Mouse (Mus musculus): ENCODE results near the gene Lrrn4.
A peak's percentile ranks its signal among the peaks of the same experiment; 100 is the strongest.

Gene Lrrn4

GRCm38 (mm10) chr2:132880844-132881645, at the start of gene Lrrn4:
Lrrn4 (minus strand) TSS chr2:132880891.
- DNase-seq (ENCODE audit: low spot score) = no peak

GRCm38 (mm10) chr2:132928999-132929398, 48.3 kb upstream of the Lrrn4 start:
- no peak for DNase-seq (ENCODE audit: low spot score)

- DNase-seq (ENCODE audit: low spot score) = no peak
Measured at GRCm38 (mm10) chr2:132927871-132928270, 47.2 kb upstream of the Lrrn4 start.

- no peak for DNase-seq (ENCODE audit: low spot score)
Measured at GRCm38 (mm10) chr2:132927298-132927697, 46.6 kb upstream of the Lrrn4 start.

GRCm38 (mm10) chr2:132923290-132924085, 42.8 kb upstream of the Lrrn4 start:
- no peak for DNase-seq (ENCODE audit: low spot score)

GRCm38 (mm10) chr2:132922076-132922873, 41.6 kb upstream of the Lrrn4 start:
- no peak for DNase-seq (ENCODE audit: low spot score)

GRCm38 (mm10) chr2:132914785-132915184, 34.1 kb upstream of the Lrrn4 start:
- no peak for DNase-seq (ENCODE audit: low spot score)

GRCm38 (mm10) chr2:132906763-132907162, 26.1 kb upstream of the Lrrn4 start:
- no peak for DNase-seq (ENCODE audit: low spot score)

GRCm38 (mm10) chr2:132904961-132905360, 24.3 kb upstream of the Lrrn4 start:
- no peak for DNase-seq (ENCODE audit: low spot score)

- peak; percentile 17 for DNase-seq (ENCODE audit: low spot score)
Measured at GRCm38 (mm10) chr2:132903498-132903897, 22.8 kb upstream of the Lrrn4 start.

GRCm38 (mm10) chr2:132902056-132902455, 21.4 kb upstream of the Lrrn4 start:
- no peak for DNase-seq (ENCODE audit: low spot score)

- DNase-seq (ENCODE audit: low spot score) = no peak
Measured at GRCm38 (mm10) chr2:132901636-132902035, 20.9 kb upstream of the Lrrn4 start.

GRCm38 (mm10) chr2:132900596-132900995, 19.9 kb upstream of the Lrrn4 start:
- DNase-seq (ENCODE audit: low spot score) = no peak

- no peak for DNase-seq (ENCODE audit: low spot score)
Measured at GRCm38 (mm10) chr2:132898211-132898610, 17.5 kb upstream of the Lrrn4 start.

GRCm38 (mm10) chr2:132893826-132894225, 13.1 kb upstream of the Lrrn4 start:
- DNase-seq (ENCODE audit: low spot score) = no peak

GRCm38 (mm10) chr2:132885312-132885711, 4.6 kb upstream of the Lrrn4 start:
- no peak for DNase-seq (ENCODE audit: low spot score)

- DNase-seq (ENCODE audit: low spot score) = no peak
Measured at GRCm38 (mm10) chr2:132884303-132884967, 3.7 kb upstream of the Lrrn4 start.

GRCm38 (mm10) chr2:132879261-132880044, 1.2 kb downstream of the Lrrn4 start:
- no peak for DNase-seq (ENCODE audit: low spot score)

GRCm38 (mm10) chr2:132876991-132877390, 3.7 kb downstream of the Lrrn4 start:
- no peak for DNase-seq (ENCODE audit: low spot score)

- DNase-seq (ENCODE audit: low spot score) = no peak
Measured at GRCm38 (mm10) chr2:132873657-132874326, 6.9 kb downstream of the Lrrn4 start.
